In the genomic region with DNA sequence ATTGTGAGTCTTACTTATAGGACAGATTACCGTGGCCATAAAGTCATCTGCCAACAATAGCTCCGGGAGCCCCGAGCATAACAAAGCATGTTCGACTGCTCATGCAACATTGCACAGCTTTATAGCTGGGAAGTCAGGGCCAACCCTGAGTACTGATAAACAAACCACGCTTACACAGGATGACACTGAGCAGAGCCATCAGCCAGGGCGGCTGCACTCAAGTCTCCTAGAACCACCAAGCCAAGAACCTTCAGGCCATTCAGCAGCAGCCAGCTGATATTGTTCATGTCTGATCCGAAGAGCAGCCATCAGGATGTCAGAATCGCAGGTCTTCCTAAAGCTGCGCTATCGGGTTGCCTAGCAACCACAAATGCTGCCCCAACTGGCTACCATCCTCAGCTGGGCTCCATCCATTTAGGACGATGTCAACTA, we compare ENCODE assay signal across 11 mouse cellular contexts. TPM values are rescaled to one million over a fixed set of nuclear protein-coding genes. Genes with fewer than 3 reads are reported as not detected.
DNase-seq lines count a peak whose midpoint lies in the region; ATAC-seq lines count a peak whose summit lies in the region.
"Had no signal": no experiment of that assay in that cellular context is flagged by ENCODE, and none has a peak within 500 bp of the region (broad histone marks: within the 10 kb centered on the region; RNA-seq: fewer than 3 reads in every experiment).

No protein-coding gene starts in this region.

- H3K27ac ChIP-seq in heart, embryonic 15.5 days, result no peak overlapping the region

- peaks cover 3% of the 10 kb centered on the region; the same call in 1 of the 2 replicates for H3K4me1 ChIP-seq in heart, embryonic 15.5 days (replicated peaks)

- H3K9ac ChIP-seq in heart, embryonic 15.5 days, result no peak overlapping the region

- no peaks in the 10 kb centered on the region for H3K27me3 ChIP-seq in heart, embryonic 15.5 days

- H3K9me3 ChIP-seq in heart, embryonic 15.5 days (replicated peaks), result no peaks in the 10 kb centered on the region

- intact Hi-C loops in heart, postnatal 10 days (cut with DNase I), result no loop called here
- intact Hi-C loops in gastrocnemius, postnatal 14 days (cut with DNase I; ENCODE audit: low total_unique reads), result no loop called here

- no peak overlapping the region for H3K4me2 ChIP-seq in heart, embryonic 15.5 days

- 47% methylated on average over 11 of the region's 11 CpGs for WGBS in heart, embryonic 15.5 days

- no peaks in the 10 kb centered on the region for H3K36me3 ChIP-seq in heart, embryonic 15.5 days

- no peak for DNase-seq in heart, postnatal 10 days
- DNase-seq in R1 (ENCODE audit: low read depth, low spot score), result peak; percentile 35
- peak; percentile 44 for DNase-seq in embryo, embryonic 11 days
- DNase-seq in layer of hippocampus, adult 9-11 months, result peak; percentile 37
- no peak for DNase-seq in adrenal gland, postnatal 14 days
- no peak for DNase-seq in gastrocnemius, postnatal 14 days
- DNase-seq: adrenal gland, postnatal 36 days; thymus, postnatal 25 days had no signal

- H3K4me3 ChIP-seq in heart, embryonic 15.5 days, result no peak overlapping the region

- ATAC-seq in heart, embryonic 15.5 days (replicated peaks; ENCODE audit: insufficient number of reproducible peaks, insufficient read depth, low FRiP score, low read depth), result 0 out of 2 replicates have a peak, but pooled peaks have one; percentile 32
- ATAC-seq in activated CD4-positive, CD25-positive, alpha-beta regulatory T cell, adult 4 months, result no peak
- ATAC-seq: inflammation-experienced regulatory T-cells, adult 6 months had no signal

RNA-seq across cellular contexts. Expression of a gene that starts 35.6 kb away (rescaled TPM):
- 4.4 and 6.5 TPM in 2 replicates for polyA plus RNA-seq in heart, embryonic 15.5 days (2015; fragmentation: Nextera tagmentation; extraction: Ambion mirVana)
- total RNA-seq in heart, postnatal 10 days (2021), result 10 to 100 TPM; 39.6 to 42.0 TPM
- total RNA-seq in adrenal gland, postnatal 14 days (2021), result 31.9 and 43.7 TPM in 2 replicates
- 10 to 100 TPM; 23.3 to 29.3 TPM for total RNA-seq in gastrocnemius, postnatal 14 days (2021)
- 1 to 10 TPM; 3.8 to 4.0 TPM for polyA plus RNA-seq in activated CD4-positive, CD25-positive, alpha-beta regulatory T cell, adult 4 months (2017; shearing (Covaris generic))

Comparison
In these comparisons a context has a peak if more than half of its experiments do, and no peak if none do; other contexts are left out.
1. DNase-seq: peak in R1 (single experiment), embryo, embryonic 11 days (single experiment) and layer of hippocampus, adult 9-11 months (single experiment); none in heart, postnatal 10 days (0 of 2), adrenal gland, postnatal 14 days (single experiment) and gastrocnemius, postnatal 14 days (single experiment).